ENCODE assay signal across 9 mouse cellular contexts in the genomic region with DNA sequence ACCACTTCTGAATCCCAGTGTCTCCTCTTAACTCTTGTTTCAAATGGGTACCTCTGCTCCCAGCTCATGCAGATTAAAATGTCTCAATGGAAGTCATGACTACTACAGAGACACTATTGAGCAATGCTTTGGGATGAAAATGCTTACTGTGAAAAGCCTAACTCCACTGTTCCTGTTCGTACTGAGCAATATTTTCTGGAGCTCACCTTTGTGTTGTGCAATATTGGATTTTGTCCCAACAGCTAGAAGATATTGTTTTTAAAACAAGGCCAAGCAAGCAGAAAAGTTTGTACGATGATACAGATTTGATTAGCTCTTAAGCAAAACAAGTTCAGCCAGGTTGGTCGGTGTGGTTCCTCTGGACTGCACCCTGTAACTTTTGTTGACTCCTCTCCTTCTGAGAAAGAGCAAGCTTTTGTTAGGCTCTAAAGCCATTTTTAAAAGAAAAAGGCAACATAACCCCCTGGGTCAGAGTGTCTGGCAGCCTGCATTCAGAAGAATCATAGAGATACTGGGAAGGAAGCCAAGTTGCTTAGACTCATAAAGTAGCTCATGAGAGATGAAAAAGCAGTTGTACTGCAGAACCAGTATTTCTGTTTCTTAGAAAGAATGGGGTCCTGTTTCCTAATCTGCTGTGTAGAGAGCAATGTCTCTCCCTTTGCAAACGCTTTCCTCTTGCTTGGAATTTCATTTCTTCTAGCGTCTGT.
A peak's percentile ranks its signal among the peaks of the same experiment; 100 is the strongest.
DNase-seq lines count a peak whose midpoint lies in the region; ATAC-seq and TF ChIP-seq lines count a peak whose summit lies in the region.
"Had no signal": no experiment of that assay in that cellular context is flagged by ENCODE, and none has a peak within 500 bp of the region (broad histone marks: within the 10 kb centered on the region; RNA-seq: fewer than 3 reads in every experiment).

No protein-coding gene starts in this region.

- H3K9ac ChIP-seq in limb, embryonic 12.5 days (replicated peaks): no peak overlapping the region
- no peak overlapping the region for H3K9ac ChIP-seq in hindbrain, embryonic 15.5 days
- no peak overlapping the region for H3K9ac ChIP-seq in midbrain, postnatal 0 days (replicated peaks; ENCODE audit: low read length, poor library complexity, severe bottlenecking)
- no peak overlapping the region for H3K9ac ChIP-seq in forebrain, embryonic 16.5 days (replicated peaks; ENCODE audit: low read depth, low read length)

- H3K4me3 ChIP-seq in limb, embryonic 12.5 days (replicated peaks): no peak overlapping the region
- H3K4me3 ChIP-seq in limb, embryonic 10.5 days: no peak overlapping the region
- H3K4me3 ChIP-seq in hindbrain, embryonic 15.5 days: no peak overlapping the region
- no peak overlapping the region for H3K4me3 ChIP-seq in midbrain, postnatal 0 days (ENCODE audit: low read depth, low read length)
- no peak overlapping the region for H3K4me3 ChIP-seq in forebrain, embryonic 16.5 days (replicated peaks; ENCODE audit: low read length)

- no peak for ATAC-seq in limb, embryonic 12.5 days (ENCODE audit: insufficient number of reproducible peaks, insufficient read depth, low FRiP score, low TSS enrichment, low read depth)
- ATAC-seq in hindbrain, embryonic 15.5 days (ENCODE audit: low FRiP score, low read depth): peak; percentile 54; the same call in 1 of the 2 replicates
- ATAC-seq in midbrain, postnatal 0 days (ENCODE audit: low FRiP score): no peak
- ATAC-seq in forebrain, embryonic 16.5 days: no peak

- no peak for TF ChIP-seq POLR2A in brain, embryonic 14.5 days (IDR thresholded peaks at IDR 0.05; ENCODE audit: borderline replicate concordance, extremely low read depth, insufficient read depth, insufficient read length, poor library complexity, severe bottlenecking)

- WGBS in limb, embryonic 12.5 days: 71% methylated on average over 5 of the region's 5 CpGs
- WGBS in limb, embryonic 10.5 days: 92% methylated on average over 5 of the region's 5 CpGs
- 48% methylated on average over 5 of the region's 5 CpGs for WGBS in hindbrain, embryonic 15.5 days
- 42% methylated on average over 5 of the region's 5 CpGs for WGBS in midbrain, postnatal 0 days
- 30% methylated on average over 5 of the region's 5 CpGs for WGBS in forebrain, embryonic 16.5 days

- 0 out of 2 replicates have a peak, but pooled peaks cover 3% of the 10 kb centered on the region for H3K4me1 ChIP-seq in limb, embryonic 12.5 days (replicated peaks)
- H3K4me1 ChIP-seq in limb, embryonic 10.5 days: no peaks in the 10 kb centered on the region
- peaks cover 4% of the 10 kb centered on the region; the same call in 1 of the 2 replicates for H3K4me1 ChIP-seq in hindbrain, embryonic 15.5 days (replicated peaks)
- no peaks in the 10 kb centered on the region for H3K4me1 ChIP-seq in midbrain, postnatal 0 days (ENCODE audit: insufficient read depth, low read length)
- peaks cover 5% of the 10 kb centered on the region; the same call in 1 of the 2 replicates for H3K4me1 ChIP-seq in forebrain, embryonic 16.5 days (replicated peaks; ENCODE audit: control insufficient read depth, insufficient read depth, low read length)

- H3K4me2 ChIP-seq in limb, embryonic 12.5 days: no peak overlapping the region
- H3K4me2 ChIP-seq in hindbrain, embryonic 15.5 days: no peak overlapping the region
- H3K4me2 ChIP-seq in midbrain, postnatal 0 days (ENCODE audit: low read depth, low read length, poor library complexity, severe bottlenecking): no peak overlapping the region
- H3K4me2 ChIP-seq in forebrain, embryonic 16.5 days (ENCODE audit: low read length): no peak overlapping the region

- DNase-seq in limb, embryonic 10.5 days (ENCODE audit: low spot score): no peak
- peak; percentile 71 for DNase-seq in brain, embryonic 14.5 days (ENCODE audit: low read depth)
- peak; percentile 72 for DNase-seq in midbrain, postnatal 0 days (ENCODE audit: low spot score)
- no peak for DNase-seq in layer of hippocampus, adult 9-11 months
- DNase-seq: heart, adult 11 months had no signal

- H3K36me3 ChIP-seq in limb, embryonic 12.5 days: no peaks in the 10 kb centered on the region
- no peaks in the 10 kb centered on the region for H3K36me3 ChIP-seq in limb, embryonic 10.5 days
- no peaks in the 10 kb centered on the region for H3K36me3 ChIP-seq in hindbrain, embryonic 15.5 days
- no peaks in the 10 kb centered on the region for H3K36me3 ChIP-seq in midbrain, postnatal 0 days (ENCODE audit: insufficient read depth, low read length)
- no peaks in the 10 kb centered on the region for H3K36me3 ChIP-seq in forebrain, embryonic 16.5 days (ENCODE audit: control insufficient read depth, insufficient read depth)

- no peaks in the 10 kb centered on the region for H3K9me3 ChIP-seq in limb, embryonic 12.5 days
- no peaks in the 10 kb centered on the region for H3K9me3 ChIP-seq in limb, embryonic 10.5 days (replicated peaks)
- H3K9me3 ChIP-seq in hindbrain, embryonic 15.5 days: no peaks in the 10 kb centered on the region
- H3K9me3 ChIP-seq in midbrain, postnatal 0 days (ENCODE audit: low read length): no peaks in the 10 kb centered on the region
- H3K9me3 ChIP-seq in forebrain, embryonic 16.5 days (ENCODE audit: control insufficient read depth, low read length): no peaks in the 10 kb centered on the region

- H3K27me3 ChIP-seq in limb, embryonic 12.5 days: no peaks in the 10 kb centered on the region
- H3K27me3 ChIP-seq in limb, embryonic 10.5 days (ENCODE audit: low read depth, poor library complexity, severe bottlenecking): no peaks in the 10 kb centered on the region
- no peaks in the 10 kb centered on the region for H3K27me3 ChIP-seq in hindbrain, embryonic 15.5 days
- no peaks in the 10 kb centered on the region for H3K27me3 ChIP-seq in midbrain, postnatal 0 days (ENCODE audit: insufficient read depth, low read length)
- no peaks in the 10 kb centered on the region for H3K27me3 ChIP-seq in forebrain, embryonic 16.5 days (replicated peaks; ENCODE audit: control insufficient read depth, insufficient read depth, low read length)

- no peak for TF ChIP-seq CTCF in brain, embryonic 14.5 days (IDR thresholded peaks at IDR 0.05; ENCODE audit: borderline replicate concordance, extremely low read depth, insufficient read depth, insufficient read length)
- no peak for TF ChIP-seq CTCF in midbrain, postnatal 0 days (IDR thresholded peaks at IDR 0.05)

- peak overlapping the region; percentile 69; the same call in 1 of the 2 replicates for H3K27ac ChIP-seq in limb, embryonic 12.5 days
- no peak overlapping the region for H3K27ac ChIP-seq in limb, embryonic 10.5 days
- no peak overlapping the region for H3K27ac ChIP-seq in hindbrain, embryonic 15.5 days (replicated peaks)
- no peak overlapping the region for H3K27ac ChIP-seq in midbrain, postnatal 0 days (ENCODE audit: low read depth, low read length)
- H3K27ac ChIP-seq in forebrain, embryonic 16.5 days (ENCODE audit: low read length): no peak overlapping the region
- H3K27ac ChIP-seq: macrophage had no signal

Comparison
In these comparisons a context has a peak if more than half of its experiments do, and no peak if none do; other contexts are left out.
1. DNase-seq: peak in brain, embryonic 14.5 days (single experiment) and midbrain, postnatal 0 days (single experiment); none in limb, embryonic 10.5 days (single experiment) and layer of hippocampus, adult 9-11 months (single experiment).